Mouse (Mus musculus): ENCODE measurements around the gene Sec31b.

Gene Sec31b

DNA sequence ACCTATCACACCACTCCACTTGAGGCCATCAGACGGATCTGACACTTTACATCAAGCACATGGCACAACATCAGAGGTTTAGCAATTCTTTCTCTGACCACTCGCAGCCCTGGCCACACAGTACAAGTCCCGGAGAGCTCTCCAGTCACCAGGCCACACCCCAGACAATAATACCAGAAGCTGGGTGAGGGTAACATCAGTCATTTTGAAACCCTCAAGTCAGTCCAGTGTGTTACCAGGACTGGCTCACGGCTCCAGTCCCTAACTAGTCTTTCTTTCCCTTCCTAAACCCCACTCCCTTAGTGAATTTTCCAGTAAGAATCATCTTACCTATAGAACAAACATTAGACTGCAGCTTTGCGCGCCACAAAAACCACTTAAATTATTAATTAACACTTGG is 15.6 kb downstream of the Sec31b start:
- no peak for DNase-seq (ENCODE audit: low spot score)

GRCm38 (mm10) chr19:44525551-44526205 is 20.0 kb downstream of the Sec31b start:
- DNase-seq (ENCODE audit: low spot score): peak; percentile 33

DNA sequence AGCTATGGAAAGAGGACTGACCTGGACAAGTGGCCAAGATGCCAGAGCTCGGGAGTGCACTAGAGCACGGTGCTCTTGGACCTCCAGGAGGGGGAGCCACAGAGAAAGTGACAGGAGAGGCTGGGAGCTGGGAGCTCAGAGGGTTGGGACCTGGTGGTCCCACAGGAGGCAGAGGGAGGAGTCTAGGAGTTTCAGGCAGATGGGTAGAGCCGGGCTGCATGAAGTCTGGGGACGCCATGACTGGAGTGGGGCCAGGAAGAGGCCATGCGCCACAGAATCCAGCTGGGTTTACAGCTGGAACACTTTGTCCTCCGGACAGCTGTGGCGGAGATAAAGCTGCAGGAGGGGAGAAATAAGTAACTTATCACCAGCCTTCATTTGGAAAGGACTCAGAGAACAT is 26.5 kb downstream of the Sec31b start:
- DNase-seq (ENCODE audit: low spot score): peak; percentile 35

- DNase-seq (ENCODE audit: low spot score): no peak
Measured at GRCm38 (mm10) chr19:44517996-44518768, 27.5 kb downstream of the Sec31b start.

- DNase-seq (ENCODE audit: low spot score): no peak
Measured at GRCm38 (mm10) chr19:44515769-44516168, 29.9 kb downstream of the Sec31b start.

DNA sequence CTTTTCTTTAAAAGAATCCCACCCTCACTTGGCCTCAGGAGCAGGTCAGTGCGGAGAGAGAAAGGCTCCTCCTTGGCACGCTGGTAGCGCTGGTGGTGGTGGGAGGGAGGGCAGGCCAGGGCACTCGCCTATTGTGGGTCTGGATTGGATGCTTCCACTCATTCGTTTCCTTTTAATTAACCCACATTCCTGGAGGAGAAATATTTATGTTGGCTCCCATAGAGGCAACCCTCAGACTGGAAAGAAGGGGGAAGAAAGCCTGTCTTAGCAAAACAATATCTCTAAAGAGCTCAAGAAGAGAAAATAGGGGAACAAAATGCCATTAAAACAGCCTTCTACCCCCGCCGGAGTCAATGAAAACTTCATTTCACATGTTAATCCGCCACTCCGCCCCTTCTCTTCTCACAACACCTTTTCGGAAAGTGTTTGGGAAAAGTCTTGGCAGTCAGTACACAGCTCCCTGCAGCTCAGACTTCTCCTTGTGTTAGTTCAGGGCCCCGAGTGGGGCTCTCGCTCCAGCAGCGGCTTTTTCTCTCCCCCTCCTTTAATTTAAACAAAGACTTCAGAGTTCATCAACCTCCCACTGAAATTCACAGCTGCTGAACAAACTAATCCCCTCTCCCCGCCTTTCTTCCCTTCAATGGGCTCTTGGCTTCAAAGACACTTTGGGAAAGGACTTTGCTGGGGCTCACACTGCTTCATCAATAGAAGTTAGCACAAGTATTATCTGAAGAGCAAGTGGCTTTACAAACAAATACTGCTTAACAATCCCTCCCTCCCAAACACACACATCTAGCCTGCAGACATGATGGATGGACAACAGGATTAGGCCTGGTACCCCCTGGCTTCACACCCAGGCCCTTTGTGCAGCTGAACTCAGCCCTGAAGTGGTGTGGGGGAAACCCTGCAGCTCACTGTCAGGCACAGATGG is 30.9 kb downstream of the Sec31b start:
- DNase-seq (ENCODE audit: low spot score): no peak

DNA sequence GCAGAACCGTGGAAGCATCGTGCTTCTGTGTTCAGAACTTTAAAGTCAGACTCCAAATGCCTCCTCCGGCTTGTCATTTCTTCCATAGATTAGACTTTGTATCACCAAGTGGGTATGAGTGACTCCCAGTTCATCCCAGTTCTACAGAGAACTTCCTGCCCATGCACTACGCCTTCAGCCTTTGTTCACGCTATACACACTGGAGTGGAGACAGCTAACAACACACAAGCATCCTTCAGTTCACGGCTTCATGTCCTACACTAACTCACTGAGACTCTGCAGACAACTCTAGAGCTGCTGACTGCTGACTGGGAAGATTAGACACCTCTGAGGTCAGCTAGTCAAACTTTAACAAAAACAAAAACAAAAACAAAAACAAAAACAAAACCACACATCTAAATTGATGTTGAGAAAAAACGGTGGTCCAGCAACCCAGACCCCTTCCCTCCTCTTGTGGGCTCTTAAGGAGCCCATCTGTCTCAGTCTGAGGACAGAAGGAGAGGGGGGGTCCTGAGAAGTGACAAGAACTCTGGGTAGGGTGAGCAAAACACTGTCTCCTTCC is 31.7 kb downstream of the Sec31b start:
- no peak for DNase-seq (ENCODE audit: low spot score)

DNA sequence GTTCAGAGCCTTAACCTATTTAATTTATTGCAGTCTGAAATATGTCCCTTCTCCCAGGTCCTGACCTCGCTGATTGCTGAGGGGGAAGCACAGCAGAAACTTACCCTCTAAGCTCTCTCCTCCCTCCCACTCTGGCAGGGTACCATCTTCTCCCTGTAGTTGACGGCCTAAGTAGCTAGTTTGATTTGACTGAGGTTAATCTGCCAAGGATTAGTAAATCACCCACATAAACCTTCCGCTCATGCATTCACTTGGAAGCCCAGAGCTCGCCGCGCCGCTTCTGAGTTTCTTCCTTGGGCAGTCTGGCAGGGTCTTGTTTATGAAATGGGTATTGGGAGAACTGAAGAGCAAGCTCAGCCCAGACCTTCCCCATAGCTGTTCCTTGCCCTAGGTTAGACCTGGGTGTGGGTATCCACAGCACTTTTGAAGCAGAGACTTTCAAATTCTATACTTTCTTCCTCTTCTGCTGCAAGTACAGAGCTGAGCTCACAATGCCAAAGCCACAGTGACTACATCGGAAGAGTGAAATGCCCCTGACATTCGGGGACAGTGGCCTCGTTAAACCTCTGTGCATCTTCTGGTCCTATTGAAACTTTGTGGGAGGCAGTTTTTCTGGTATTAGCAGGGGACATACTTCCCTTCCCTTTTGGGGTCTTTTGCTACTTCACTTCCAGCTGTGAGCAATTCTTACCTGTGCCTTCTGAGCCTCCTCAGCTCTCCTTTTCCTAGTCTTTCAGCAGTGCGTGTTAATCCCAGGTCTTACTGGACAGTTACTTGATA is 32.4 kb downstream of the Sec31b start:
- DNase-seq (ENCODE audit: low spot score): no peak

DNA sequence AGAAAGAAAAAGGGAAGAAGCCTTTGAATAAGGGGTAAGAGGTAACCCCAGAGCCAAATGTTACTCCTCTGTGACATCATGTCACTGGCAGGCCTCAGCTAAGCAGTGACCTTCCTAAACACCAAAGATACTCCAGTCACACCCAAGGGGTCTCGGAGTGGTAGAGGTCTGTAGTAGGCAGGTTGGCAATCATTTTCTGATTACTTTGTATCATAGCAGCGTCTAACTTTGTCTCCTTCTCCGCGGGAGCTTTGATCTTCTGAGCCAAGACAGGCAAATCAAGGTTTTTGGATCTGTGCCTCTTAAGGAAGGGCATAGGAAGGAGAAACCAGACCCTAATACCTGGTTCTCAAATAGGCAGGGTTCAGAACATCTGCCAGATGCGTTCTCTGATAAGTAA is 33.1 kb downstream of the Sec31b start:
- DNase-seq (ENCODE audit: low spot score): no peak

DNA sequence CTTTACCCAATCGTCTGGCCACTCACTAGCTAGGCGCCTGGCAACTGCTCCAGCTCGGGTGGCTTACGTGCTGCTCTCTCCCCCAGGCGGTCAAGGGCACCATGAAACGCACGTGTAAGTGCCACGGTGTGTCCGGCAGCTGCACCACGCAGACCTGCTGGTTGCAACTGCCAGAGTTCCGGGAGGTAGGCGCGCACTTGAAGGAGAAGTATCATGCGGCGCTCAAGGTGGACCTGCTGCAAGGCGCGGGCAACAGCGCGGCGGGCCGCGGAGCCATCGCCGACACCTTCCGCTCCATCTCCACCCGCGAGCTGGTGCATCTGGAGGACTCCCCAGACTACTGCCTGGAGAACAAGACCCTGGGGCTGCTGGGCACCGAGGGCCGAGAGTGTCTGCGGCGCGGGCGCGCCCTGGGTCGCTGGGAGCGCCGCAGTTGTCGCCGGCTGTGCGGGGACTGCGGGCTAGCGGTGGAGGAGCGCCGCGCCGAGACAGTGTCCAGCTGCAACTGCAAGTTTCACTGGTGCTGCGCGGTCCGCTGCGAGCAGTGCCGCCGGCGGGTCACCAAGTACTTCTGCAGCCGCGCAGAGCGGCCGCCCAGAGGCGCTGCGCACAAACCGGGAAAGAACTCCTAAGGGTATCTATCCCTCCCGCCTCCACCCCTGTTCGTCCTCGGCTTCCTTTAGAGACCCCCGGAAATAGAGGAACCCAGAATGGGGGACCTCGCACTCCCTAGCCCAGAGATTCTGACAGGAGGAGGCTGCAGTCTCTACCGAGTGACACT is 34.0 kb downstream of the Sec31b start:
- DNase-seq (ENCODE audit: low spot score): peak; percentile 48

- no peak for DNase-seq (ENCODE audit: low spot score)
Measured at GRCm38 (mm10) chr19:44510534-44511175, 35.0 kb downstream of the Sec31b start.

GRCm38 (mm10) chr19:44502741-44503140 is 42.9 kb downstream of the Sec31b start:
- no peak for DNase-seq (ENCODE audit: low spot score)

DNA sequence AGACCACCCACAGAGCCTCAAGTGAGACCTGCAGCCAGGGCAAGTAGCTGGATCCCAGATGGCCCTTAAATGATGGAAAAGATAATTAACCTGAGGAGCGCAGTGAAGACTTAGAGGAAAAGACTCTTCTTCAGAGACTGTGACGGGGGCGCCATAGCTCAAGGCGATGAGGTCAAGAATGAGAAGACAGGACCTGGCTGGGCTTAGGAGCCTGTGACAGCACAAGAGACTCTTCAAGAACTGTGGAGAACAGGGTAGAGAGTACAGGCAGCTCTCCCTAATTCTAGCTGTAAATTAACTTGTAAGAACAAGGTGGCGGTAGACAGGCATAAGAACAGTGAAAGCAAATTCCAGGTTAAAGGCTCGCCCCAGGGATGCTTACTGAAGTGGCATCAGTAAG is 43.7 kb downstream of the Sec31b start:
- no peak for DNase-seq (ENCODE audit: low spot score)

DNA sequence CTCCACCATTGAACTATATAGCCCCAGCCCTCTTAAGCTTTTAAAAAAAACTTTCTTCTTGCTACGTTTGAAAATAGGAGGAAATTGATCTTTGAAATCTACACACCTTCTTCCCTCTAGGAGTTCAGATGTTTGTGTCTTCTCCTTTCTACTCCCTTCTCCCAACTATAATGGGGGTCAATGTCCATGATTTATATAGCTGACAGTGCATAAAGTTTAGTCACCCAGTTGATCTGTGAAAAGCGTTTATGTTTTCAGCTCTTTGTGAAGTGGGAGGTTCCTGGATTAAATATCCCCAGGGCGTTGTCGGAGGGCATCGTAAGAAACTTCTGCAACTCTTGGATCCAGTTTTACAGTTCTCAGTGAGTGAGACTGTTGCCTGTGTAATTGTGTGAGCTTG is 45.4 kb downstream of the Sec31b start:
- no peak for DNase-seq (ENCODE audit: low spot score)

DNA sequence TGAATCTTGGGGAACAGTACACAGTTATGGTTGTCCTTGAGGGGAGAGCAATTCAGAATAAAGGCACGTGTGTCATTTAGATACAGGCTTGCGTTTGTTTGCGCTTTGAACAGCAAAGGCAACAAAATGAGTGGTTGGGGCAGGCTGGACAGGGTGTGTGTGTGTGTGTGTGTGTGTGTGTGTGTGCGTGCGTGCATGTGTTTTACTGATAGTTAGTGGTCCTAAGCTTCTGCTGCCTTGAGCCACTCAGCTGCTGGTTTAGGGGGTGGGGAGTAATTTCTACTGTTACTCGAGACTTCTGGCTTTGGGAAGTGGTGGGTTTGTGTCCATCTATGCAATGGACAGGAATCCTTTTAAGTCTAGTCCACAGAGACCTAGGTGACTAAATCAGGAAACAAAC is 46.7 kb downstream of the Sec31b start:
- no peak for DNase-seq (ENCODE audit: low spot score)

- no peak for DNase-seq (ENCODE audit: low spot score)
Measured at GRCm38 (mm10) chr19:44496941-44497340, 48.7 kb downstream of the Sec31b start.

- no peak for DNase-seq (ENCODE audit: low spot score)
Measured at GRCm38 (mm10) chr19:44496511-44496910, 49.2 kb downstream of the Sec31b start.

GRCm38 (mm10) chr19:44493128-44493527 is 52.5 kb downstream of the Sec31b start, which contains the start of gene Wnt8b:
TSS of gene Wnt8b (plus strand) at chr19:44493472.
- no peak for DNase-seq (ENCODE audit: low spot score)

DNA sequence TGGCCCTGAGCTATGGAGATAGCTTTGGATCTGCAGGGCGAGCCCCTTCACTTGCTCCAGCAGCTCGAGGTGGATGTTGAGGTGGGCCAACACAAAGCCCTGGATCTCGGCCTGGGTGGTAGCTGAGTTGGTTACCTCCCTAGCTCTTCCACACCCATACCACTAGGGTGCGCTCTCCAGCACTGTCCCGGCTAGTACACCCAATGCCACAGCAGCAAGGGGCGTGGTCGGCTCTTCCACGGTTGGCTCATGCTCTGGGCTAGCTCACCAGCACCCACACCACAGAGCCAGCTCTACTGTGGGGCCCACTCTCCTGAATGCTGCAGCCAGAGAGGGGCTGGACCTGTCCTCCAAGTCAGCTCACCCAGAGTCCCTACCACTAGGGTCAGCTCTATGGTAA is 58.4 kb downstream of the Sec31b start:
- DNase-seq (ENCODE audit: low spot score): peak; percentile 39

DNA sequence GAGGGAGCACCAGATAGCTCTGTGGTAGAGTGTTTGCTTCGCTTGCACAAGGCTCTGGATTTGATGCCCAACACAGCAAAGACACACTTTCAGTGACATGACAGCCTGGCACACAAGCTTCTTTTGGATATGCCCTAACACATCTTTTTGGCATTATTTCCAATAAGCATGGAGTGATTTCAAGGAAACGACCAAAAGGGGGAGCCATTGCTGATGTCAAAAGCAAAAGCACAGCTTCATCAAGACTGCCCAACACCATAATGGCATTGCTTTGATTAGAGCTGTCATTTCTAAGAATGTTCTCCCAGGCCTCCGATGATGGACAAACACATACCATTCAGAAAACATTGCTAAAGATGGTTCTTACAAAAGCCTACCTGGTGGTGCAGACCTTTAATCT is 69.1 kb downstream of the Sec31b start:
- DNase-seq (ENCODE audit: low spot score): no peak

All from ovary, postnatal 36 days (tissue).